Mouse (Mus musculus) frontal cortex, postnatal 14 days (tissue): ENCODE measurements at regions not wholly inside any gene's neighbourhood (a gene's known extent, or its start where the extent isn't known, plus 50 kb on each side); places are given as distances from the start of the nearest gene placed in this dataset.

ENCODE experiments used
- DNase-seq, 2 experiments: peaks; one replicate each; pipeline ENCODE4 v3.0.0; 2022; ENCODE audit warnings: low spot score in 2 of 2

DNA sequence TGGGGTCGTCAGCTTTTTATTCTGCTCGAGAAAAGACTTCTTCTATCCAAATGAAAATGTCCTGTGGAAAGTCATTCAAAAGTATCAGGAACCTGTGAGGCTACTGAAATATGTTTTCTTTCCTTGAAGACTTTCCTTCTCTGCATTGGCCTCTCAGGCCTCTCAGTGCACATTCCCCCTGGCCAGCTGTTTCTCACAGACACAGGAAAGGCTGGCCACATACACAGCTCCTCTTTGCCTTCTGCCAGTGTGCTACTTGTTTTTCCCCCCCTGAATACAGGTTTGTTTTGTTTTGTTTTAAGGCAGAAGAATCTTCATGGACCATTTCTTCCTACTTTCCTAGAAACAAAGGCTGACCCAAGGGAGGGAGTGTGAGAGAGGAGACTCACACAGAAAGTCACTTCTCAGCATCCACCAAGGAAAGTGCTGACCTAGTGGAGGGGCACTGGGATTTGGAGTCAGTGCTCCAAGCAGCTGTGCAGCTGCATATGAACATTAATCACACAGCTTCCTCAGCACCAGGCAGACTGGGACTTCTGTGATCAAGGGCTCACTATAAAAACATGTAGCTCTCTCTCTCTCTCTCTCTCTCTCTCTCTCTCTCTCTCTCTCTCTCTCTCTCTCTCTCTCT lies 324.0 kb downstream of the Etaa1 start:
- no peak for DNase-seq

DNA sequence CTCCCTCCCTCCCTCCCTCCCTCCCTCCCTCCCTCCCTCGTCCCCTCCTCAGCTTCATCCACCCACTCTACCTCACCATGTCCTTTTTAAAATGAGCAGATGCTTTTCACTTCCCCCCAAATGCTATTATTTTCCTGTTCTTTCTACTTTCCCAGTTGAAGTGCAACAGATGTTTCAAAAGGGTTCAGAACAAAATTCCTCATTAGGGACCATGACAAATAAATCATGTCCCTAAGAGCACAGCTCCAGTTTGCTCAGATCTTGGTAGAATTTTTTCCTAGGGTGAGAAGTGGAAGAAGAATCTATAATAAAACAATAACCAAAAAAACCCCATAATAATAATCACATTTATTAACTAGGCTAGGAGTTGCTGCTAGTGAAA lies 323.5 kb downstream of the Etaa1 start:
- no peak for DNase-seq

DNA sequence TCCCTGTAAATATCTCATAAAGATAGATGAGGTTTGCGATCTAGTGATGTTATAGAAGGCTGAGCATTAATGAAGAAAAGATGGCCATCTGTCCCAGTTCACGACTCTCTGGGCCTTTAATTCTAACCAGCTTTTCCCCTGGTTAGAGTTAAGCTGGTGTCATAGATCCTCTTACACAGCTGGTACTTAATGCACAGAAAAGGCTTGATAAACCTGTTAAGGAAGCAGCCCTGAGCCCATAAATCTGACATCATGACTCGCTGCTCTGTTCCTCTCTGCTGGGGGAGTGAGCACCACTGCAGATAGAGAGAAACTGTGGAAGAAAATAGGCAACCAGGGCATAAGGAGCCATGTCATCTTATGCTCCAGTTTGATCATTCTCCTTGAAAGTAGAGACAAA lies 316.5 kb downstream of the Etaa1 start:
- DNase-seq: no peak

DNA sequence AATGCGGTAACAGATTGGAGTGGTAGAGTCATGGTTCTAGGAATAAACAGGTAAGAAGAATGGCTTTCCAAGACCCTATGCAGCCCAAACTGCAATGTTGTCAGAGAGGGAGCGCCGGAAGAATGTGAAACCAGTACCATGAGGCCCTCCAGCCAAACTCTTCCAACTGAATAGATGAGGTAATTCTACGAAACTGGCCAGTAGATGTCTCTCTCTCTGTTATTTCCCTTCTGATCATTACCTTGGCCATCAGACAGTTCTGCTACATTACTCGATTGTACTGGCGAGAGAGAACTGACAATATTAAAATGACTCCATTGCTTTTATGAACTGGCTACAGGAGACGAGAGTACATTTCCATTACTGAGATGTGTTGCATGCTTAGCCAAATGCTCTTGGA lies 313.8 kb downstream of the Etaa1 start:
- DNase-seq: no peak

DNA sequence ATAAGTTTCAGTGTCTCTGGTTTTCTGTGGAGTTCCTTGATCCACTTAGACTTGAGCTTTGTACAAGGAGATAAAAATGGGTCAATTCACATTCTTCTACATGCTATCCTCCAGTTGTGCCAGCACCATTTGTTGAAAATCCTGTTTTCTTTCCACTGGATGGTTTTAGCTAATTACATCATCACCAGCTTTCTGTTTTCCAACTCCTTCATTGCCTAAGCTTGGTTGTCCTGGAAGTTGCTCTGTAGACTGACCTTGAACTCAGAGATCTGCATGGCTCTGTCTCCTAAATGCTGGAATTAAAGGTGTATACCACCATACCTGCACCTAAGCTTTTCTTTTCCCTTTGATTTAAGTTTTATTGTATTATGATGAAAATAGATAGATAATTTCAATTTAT lies 306.2 kb downstream of the Etaa1 start:
- DNase-seq: no peak

DNA sequence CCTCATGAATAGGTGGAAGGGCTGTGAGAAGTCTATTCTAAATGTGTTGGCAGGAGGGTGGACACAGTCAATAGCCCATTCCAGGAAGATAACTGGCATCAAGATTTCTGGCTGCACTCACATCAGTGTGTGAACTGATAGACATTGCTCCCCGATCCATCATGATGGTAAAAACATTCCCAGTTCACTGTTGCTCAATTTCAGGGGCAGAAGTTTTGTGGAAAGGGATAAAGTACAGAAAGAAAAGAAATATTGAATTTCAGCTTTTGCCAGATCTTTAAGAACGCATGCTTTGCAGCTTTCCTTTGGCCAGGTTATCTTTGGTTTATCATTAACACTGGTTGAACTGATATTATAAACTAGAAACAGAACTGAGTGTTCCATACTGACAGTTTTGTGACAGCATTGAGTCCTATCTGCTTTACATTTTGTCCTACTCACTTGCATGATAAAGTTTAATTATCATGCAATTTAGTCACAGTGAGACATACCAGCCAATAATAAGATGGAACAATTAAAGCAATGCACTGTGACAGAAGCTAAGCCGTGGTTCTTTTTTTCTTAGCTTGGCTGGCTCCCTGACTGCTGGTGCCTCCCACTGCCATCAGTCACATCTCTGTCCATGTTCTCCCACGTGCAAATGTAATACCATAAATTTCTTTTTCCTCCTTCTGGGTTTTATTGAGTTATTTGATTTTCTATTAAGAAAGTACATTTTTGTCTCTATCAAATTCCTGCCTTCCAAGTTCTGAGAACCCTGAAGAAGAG lies 302.1 kb downstream of the Etaa1 start:
- no peak for DNase-seq

DNA sequence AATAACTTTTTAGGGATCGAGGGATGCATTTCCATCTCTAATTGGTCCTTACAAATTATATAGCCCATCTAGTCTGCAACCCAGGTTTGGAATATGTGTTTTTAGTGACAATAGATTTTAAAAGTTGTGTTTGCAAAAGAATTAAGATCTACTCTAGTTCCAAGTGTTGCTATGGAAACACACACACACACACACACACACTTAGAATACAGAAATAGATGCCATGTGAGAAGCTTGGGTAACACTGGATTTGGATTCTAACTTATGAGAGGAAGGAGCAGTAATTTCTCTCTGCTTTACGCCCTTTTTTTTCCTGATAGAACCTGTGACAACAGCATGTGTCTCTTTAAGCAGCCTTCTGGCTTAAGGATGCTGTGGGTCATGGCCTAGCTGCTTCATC lies 297.8 kb downstream of the Etaa1 start:
- DNase-seq: no peak

DNA sequence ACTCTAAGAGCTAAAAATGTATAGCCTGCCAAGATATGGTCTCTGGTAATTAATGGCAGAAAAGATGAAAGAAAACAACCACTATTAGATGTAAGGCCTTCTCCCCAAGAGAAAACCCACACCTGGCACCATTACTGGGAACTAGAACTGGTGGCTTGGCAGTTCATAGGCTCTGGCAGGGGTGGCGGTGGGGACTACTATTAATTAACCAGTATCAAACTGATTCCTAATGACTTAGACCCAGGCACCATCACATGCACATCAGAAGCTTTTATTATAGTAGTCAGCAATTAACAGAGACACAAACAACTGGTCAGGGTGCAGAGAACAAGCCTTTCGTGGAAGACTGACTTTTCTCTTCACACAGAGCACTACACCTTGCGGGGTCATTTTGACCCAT lies 296.0 kb downstream of the Etaa1 start:
- DNase-seq: no peak

DNA sequence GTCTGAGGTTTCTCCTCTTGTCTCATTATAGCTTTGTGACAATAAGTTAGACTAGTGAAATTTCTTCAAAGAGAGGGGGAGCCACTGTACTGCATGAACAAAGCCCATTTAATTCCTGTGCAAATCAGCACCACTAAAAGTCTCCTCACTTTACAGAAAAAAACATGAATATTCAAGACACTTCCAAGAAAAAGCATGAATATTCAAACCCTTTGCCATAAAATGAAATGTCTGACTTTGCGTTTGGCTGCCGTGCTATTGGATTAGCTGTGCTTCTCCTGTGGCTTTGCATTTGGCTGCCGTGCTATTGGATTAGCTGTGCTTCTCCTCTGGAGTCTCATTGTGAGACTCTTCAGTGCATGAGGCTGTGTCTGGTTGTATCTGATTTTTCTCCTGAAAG lies 295.4 kb downstream of the Etaa1 start:
- no peak for DNase-seq

DNA sequence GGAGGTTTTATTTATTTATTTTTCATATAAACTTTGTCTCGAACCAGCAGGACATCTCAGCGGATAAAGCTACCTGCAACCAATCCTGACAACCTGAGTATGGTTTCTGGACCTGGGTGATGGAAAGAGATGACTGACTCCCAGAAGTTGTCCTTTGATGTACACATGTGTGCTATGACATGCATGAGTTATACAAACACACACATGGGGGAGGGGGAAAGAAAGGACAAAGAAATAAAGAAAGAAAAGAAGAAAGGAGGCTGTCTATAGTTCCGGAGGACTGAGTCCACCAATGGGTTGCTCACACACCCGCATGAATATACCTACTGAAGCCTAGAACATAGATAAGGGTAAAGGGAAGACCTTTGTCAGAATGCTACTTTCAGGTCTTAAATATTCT lies 295.0 kb downstream of the Etaa1 start:
- no peak for DNase-seq

DNA sequence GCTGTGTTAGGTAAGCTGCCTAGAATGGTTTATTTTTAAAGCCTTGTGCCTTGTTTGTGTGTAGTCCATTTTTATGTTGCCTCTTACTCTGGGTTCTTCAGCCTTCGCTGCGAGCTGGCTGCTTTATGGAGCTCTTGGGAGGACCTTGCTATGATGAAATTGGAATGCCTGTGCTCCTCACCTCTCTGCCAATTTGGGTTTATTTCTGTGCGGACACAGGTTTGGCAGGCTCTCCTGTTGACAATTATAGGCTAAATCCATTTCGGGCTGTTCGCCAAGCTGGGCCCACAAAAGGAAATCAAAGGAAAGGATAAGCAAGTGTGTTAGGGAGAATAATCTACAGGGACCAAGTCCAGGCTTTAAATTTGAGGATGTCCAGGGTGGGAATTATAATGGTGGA lies 289.8 kb downstream of the Etaa1 start:
- no peak for DNase-seq

DNA sequence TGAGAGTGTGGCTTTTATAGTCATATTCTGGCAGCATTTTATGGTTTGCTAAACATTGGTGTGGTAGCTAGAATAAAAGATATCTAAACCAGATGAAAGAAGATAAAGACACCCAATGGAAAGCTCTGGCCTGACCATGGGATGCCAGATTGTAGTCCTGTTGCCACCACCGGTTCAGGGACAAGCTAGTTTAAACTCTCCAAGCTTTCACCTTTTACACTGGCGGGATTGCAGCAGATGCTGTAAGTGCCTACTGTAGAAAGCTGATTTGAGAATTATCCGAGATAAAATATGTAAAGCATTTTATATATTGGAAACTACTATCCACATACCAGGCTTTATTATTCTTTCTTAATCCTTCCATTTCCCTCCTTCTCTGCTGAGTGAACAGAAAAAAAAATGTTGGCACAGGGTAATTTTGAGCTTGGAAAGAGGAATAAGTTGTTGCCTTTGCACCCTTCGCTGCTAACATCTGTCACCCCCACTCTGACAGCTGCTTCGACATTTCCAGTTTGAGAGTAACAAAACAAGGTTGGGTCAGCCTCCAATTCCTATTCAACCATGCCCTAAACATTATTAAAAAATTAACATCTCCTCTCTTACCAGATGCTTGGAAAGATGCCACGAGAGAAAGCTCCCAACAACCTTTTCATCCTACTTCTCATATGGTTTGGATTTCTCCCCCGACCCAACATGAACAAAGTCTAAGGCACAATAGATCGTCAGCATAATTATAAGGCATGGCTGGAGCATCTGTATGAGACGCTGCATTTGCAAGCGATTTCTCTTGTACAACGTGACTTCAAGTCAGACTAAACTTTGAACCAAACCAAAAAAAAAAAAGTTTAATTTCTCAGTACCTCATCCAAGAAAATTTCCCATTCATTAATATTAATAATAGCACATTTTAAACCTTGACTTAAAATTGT lies 287.8 kb downstream of the Etaa1 start:
- no peak for DNase-seq

DNA sequence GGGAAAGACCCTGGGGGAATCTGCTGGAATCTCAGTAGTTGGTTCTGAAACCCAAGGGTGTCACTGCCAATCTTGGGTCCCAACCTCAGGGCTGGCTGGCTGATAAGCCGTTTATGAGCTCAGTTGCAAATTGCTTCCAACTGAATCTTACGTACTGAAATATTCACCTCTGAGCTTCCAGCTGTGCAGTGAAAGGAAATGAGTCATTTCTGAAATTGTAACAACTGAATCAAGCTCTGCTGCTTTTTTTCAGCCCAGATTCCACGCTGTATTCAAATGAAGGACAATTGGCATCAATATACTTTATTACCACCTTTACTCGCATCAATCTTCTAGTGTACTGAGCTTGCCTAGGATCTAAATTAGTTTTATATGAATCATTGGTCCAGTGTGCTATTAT lies 272.7 kb downstream of the Etaa1 start:
- DNase-seq: no peak

DNA sequence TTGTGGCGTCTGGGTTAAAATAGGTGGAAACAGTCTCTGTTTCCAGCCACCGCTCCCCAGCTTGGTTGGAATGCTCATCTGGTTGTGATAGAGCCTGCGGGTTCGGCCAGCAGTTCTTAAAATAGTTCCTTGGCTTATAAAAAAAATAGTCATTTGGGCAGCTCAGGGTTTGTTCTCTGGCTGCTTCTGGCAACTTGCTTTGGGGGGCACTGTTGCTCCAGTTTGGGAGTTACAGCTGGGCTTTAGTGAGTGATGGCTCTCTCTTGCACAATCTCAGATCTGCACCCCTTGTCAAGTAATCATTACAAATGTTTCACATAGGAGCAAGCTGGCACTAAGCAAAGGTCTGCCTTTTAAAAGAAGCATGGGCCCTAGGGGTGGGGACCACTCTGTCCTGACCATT lies 268.0 kb downstream of the Etaa1 start:
- peak; percentile 10 to 20 for DNase-seq

DNA sequence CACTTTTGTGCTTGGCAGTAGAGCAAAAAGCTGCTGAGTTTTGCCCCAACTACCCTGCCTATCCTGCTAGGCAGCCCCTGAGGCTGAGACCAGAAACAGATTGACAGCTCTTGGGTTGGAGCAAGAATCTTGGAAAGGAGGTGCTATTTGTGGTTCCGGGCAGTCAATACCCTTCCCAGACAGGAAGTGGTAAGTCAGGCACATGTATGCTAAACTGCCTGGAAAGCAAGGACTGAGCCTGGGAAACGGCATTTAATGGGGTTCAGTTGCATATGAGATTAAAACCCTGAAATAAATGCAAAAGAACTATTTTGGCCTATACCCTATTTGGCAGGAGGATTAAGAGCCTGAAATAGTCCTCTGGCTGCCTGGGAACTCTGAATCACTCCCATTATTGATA lies 266.9 kb downstream of the Etaa1 start:
- no peak for DNase-seq

DNA sequence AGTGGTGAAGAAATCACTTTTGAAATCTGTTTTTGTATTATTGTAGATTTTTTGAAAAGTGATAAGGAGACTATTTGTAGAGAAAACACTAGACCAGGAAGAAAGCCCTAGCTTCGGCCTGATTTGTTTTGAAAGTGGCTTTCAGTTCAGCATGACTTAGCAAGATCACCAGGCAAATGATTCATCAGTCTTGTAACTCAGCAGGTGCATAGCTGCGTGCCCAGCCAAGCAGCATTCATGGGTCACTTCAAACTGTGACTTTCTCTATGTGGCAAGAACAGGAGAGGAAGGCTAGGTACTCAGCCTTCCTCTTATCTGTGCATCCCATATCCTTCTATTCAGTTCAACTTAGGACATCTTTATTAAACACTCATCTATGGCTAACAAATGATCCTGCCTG lies 259.5 kb downstream of the Etaa1 start:
- no peak for DNase-seq

DNA sequence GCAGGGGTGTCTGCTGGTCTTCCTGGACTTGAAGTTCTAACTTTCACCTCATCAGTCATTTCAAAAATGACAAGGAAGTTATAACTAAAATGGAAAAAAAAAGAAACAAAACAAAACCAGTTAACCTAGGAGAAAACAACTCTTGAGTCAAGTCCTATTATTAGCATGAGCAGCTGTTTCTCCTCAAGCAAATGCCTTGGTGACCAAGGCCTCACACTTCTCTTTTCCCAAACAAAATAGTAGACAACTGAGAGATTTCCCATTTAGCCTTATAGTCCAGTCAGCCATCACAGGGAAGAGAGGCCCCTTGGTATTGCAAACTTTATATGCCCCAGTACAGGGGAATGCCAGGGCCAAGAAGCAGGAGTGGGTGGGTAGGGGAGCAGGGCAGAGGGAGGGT lies 244.9 kb downstream of the Etaa1 start:
- no peak for DNase-seq

DNA sequence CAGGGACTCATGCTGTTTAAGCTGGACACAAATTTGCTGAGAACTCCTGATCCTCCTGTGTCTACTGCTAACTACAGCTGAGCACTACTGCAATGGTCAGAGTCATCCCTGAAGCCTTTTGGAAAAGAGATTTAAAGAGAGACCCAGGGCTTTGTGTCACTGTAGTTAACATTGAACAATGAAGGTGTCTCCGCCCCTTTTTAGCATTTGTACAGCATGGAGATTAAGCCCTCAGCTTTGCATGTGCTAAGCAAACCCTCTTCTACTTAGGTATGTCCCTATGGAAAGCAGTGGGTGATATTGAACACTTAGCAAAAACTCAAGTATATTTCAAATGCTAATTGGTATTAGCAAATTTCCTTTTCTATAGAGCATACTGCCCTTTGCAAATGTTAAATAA lies 231.6 kb downstream of the Etaa1 start:
- DNase-seq: no peak

DNA sequence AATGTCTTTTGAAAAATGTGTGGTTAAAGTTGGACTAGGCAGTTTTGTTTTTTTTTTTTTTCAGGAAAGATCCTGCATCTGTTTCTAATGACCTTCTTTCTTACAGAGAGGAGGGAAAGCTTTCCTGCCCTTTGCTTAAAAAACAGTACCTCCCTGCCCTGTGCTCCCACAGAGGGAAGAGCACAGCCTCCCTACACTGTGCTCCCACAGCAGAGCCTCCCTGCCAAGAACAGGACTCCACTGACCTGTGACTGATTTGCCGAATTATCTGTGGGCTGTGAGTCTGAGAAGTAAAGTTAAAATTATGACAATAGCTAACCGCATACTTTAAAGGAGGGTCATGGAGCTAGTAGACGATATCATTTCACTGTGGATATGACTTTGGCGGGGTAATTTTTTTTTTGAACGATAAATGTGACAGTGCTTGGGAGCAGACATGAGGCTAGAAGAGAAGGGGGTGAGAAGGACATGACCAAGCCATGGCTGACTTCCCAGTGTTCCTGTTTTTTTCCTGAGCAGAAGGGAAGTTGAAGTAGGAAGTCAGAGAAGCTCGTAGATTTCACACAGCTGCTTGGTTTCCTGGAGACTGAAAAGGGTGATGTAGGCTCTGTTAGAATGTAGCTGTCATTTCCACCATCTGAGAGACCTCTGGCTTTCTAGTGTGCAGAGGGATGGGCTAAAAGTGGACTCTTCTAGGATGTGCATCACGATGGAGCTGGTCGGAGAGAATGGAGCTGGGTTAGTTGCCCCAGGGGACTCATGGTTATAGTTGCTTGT lies 226.2 kb downstream of the Etaa1 start:
- no peak for DNase-seq

DNA sequence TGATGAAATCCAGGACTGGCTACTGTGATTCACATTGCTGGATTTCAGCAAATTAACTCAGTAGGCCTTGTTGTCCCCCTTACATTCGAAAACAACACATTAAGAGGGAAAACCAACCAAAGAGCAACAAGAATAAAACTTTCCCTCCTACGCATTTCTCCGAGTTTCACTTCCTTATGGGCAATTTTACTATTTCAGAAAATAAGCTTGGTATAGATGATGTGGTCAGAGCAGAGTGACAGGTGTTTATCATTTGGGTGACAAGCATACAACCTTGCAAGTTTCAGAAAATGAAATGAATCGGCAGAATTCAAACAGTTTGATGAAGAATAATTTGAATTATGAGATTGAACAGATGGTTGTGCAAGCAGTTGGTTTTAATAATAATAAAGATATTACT lies 220.6 kb downstream of the Etaa1 start:
- DNase-seq: no peak

DNA sequence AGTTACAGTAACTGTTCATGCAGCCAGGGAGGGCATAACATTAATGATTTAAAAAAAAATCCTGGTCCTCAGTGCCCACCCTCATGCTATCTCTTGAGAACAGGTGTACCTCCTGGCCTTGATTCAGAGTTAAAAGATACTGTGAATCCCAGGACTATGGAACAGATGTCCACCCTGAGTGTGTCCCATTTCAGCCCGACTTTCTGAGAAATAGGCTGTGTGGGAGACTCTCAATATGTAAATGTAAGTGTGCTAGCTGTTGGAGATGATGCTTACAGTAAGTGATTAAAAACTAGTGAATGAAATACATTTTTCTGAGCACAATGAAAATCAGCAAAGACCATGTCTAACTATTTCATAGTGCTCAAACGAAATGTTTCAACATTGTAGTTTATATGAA lies 219.2 kb downstream of the Etaa1 start:
- no peak for DNase-seq

DNA sequence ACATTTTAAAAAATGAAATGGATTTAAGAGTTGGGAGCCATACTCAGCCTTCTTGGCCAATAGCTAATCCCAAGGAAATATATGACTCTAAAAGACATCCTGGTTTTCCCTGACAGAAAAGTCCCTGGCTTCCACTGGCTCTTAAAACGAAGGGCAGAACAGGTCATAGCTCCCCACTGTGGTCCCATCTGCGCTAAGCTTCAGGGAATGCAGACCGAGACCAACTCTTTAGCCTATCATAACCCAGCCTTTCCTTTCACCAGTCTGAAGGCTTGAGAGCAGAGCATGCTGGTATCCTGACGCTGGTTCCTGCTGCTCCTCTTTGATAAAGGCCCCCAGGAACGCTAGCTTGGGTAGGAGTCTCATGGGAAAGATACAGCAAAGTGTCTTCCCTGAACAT lies 214.8 kb downstream of the Etaa1 start:
- no peak for DNase-seq
